Mouse (Mus musculus) midbrain, embryonic 10.5 days (tissue): ENCODE results near the gene Cacna1c. TPM values are rescaled to one million over a fixed set of nuclear protein-coding genes. Genes with fewer than 3 reads are reported as not detected.

ENCODE experiments used
- DNase-seq: peaks from one replicate; pipeline ENCODE4 v3.0.0-alpha.2; 2017; ENCODE audit warnings: low spot score
- H3K27ac ChIP-seq: fragments of 300-500 bp; sonication (generic); replicated peaks from 2 replicates; pipeline ENCODE4 v1.5.1; 2016; ENCODE audit warnings: mild to moderate bottlenecking
- H3K27me3 ChIP-seq: fragments of 300-500 bp; sonication (generic); 2 replicates; pipeline ENCODE4 v1.6.1; 2016; ENCODE audit warnings: low read depth, mild to moderate bottlenecking; ENCODE audit not compliant: poor library complexity, severe bottlenecking
- H3K36me3 ChIP-seq: fragments of 300-500 bp; sonication (generic); 2 replicates; pipeline ENCODE4 v1.6.1; 2016; ENCODE audit warnings: mild to moderate bottlenecking, moderate library complexity
- H3K4me1 ChIP-seq: fragments of 300-500 bp; sonication (generic); 2 replicates; pipeline ENCODE4 v1.6.1; 2016
- H3K4me3 ChIP-seq: fragments of 300-500 bp; sonication (generic); 2 replicates; pipeline ENCODE4 v1.5.1; 2016; ENCODE audit warnings: mild to moderate bottlenecking, moderate library complexity
- H3K9me3 ChIP-seq: fragments of 300-500 bp; sonication (generic); replicated peaks from 2 replicates; pipeline ENCODE4 v1.6.1; 2016; ENCODE audit warnings: mild to moderate bottlenecking
- WGBS: fragments of 180-500 bp; shearing (Covaris S2); methylation state at CpG from one replicate; pipeline ENCODE4 v1.1.7; 2016; 5-methylcytosine and 5-hydroxymethylcytosine counted together
- polyA plus RNA-seq: library from polyadenylated mRNA; unstranded; fragments of >200 nt; fragmentation: Nextera tagmentation; extraction: Ambion mirVana; gene quantifications from 2 replicates; pipeline ENCODE4 v1.2.1, GENCODE M21; 2016

Cacna1c gene
- polyA plus RNA-seq, 1 experiment from 2014 or later: 1.5 TPM

GRCm38 (mm10) chr6:119099333-119099732, 96.9 kb downstream of the Cacna1c start:
- no peaks in the 10 kb centered on the region for H3K36me3 ChIP-seq
- H3K27ac ChIP-seq: no peak overlapping the region
- no peak overlapping the region for H3K4me3 ChIP-seq
- no peaks in the 10 kb centered on the region for H3K9me3 ChIP-seq
- H3K4me1 ChIP-seq: no peaks in the 10 kb centered on the region
- WGBS: 86% methylated on average over 2 of the region's 2 CpGs
- peaks cover 8% of the 10 kb centered on the region for H3K27me3 ChIP-seq
- no peak for DNase-seq

GRCm38 (mm10) chr6:119096481-119096880, 99.7 kb downstream of the Cacna1c start:
- Histone ChIP-seq H3K9me3 (no peaks in the 10 kb centered on the region), H3K4me1 (0 out of 2 replicates have a peak, but pooled peaks cover 2% of the 10 kb centered on the region), H3K27me3 (no peaks in the 10 kb centered on the region), H3K4me3 (no peak overlapping the region), H3K27ac (no peak overlapping the region), H3K36me3 (no peaks in the 10 kb centered on the region)
- WGBS: 87% methylated on average over 7 of the region's 7 CpGs
- DNase-seq: no peak

DNA sequence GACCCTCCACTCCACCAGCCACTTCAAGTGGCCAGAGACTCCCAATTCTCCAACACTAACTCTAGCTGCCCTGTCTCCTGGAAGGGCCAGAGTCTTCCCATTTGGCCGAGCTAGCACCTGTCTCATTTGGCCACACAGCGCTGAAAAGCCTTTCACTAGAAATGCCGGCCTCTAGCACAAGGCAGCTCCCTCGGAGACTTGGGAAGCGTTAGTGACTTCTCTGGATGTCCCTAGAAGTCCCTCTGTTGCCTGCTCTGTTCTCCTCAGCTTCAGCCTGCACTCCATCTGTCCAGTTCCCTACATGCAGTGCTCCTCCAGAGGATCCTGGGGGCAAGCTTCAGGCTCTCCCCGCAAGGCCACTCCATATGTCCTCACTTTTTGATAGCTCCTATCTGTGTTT, 101.1 kb downstream of the Cacna1c start:
- 86% methylated on average over 6 of the region's 6 CpGs for WGBS
- H3K4me3 ChIP-seq: no peak overlapping the region
- H3K9me3 ChIP-seq: no peaks in the 10 kb centered on the region
- DNase-seq: no peak
- H3K27ac ChIP-seq: no peak overlapping the region
- H3K27me3 ChIP-seq: no peaks in the 10 kb centered on the region
- no peaks in the 10 kb centered on the region for H3K36me3 ChIP-seq
- 0 out of 2 replicates have a peak, but pooled peaks cover 5% of the 10 kb centered on the region for H3K4me1 ChIP-seq

DNA sequence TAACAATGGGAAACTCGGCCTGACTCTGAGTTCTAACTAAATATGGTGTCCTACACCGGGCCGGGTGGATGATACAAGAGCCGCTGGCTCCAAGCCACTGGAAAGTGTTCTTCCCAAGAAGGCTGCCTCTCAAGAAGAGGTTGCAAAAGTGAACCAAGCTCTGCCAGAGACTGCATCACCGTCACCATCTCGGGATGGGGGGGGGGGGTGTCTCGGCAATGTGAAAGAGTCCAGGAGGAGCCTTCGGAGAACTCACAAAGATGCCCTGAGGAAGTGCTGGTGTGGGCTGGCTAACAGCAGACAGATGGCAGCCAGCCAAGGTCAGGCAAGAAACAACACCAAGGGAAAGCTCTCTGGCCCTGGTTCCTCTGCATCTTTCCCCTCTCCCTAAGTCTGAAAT, 107.0 kb downstream of the Cacna1c start:
- no peaks in the 10 kb centered on the region for H3K9me3 ChIP-seq
- no peaks in the 10 kb centered on the region for H3K27me3 ChIP-seq
- H3K4me3 ChIP-seq: no peak overlapping the region
- no peaks in the 10 kb centered on the region for H3K36me3 ChIP-seq
- H3K27ac ChIP-seq: no peak overlapping the region
- H3K4me1 ChIP-seq: 0 out of 2 replicates have a peak, but pooled peaks cover 5% of the 10 kb centered on the region
- DNase-seq: no peak
- 93% methylated on average over 8 of the region's 8 CpGs for WGBS

DNA sequence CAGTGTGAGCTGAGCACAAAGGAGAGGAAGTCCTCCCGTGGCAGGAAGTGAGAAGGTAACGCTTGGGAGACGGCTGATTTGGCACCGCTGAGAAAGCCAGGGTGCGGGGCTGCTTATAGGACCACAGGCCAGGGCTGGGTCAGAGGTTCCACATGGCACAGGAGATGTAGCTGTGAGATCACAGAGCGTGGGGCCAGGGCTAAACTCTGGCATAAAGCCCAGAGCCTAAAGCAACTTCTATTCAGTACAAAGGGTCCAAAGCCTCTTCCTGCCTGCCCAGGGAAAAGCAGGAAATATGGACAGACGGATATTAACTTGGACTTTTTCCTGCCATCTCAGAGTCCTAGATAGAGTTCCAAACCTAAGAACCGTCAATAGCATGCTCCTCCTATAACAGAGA, 107.8 kb downstream of the Cacna1c start:
- no peaks in the 10 kb centered on the region for H3K9me3 ChIP-seq
- no peaks in the 10 kb centered on the region for H3K36me3 ChIP-seq
- DNase-seq: no peak
- WGBS: 87% methylated on average over 8 of the region's 8 CpGs
- H3K27me3 ChIP-seq: no peaks in the 10 kb centered on the region
- H3K27ac ChIP-seq: no peak overlapping the region
- no peak overlapping the region for H3K4me3 ChIP-seq
- 0 out of 2 replicates have a peak, but pooled peaks cover 5% of the 10 kb centered on the region for H3K4me1 ChIP-seq

- Histone ChIP-seq H3K4me1 (0 out of 2 replicates have a peak, but pooled peaks cover 5% of the 10 kb centered on the region), H3K27ac (no peak overlapping the region), H3K9me3 (no peaks in the 10 kb centered on the region), H3K36me3 (no peaks in the 10 kb centered on the region), H3K27me3 (no peaks in the 10 kb centered on the region), H3K4me3 (no peak overlapping the region)
- DNase-seq: no peak
- 95% methylated on average over 8 of the region's 8 CpGs for WGBS
Observed at GRCm38 (mm10) chr6:119087919-119088318, 108.3 kb downstream of the Cacna1c start.

DNA sequence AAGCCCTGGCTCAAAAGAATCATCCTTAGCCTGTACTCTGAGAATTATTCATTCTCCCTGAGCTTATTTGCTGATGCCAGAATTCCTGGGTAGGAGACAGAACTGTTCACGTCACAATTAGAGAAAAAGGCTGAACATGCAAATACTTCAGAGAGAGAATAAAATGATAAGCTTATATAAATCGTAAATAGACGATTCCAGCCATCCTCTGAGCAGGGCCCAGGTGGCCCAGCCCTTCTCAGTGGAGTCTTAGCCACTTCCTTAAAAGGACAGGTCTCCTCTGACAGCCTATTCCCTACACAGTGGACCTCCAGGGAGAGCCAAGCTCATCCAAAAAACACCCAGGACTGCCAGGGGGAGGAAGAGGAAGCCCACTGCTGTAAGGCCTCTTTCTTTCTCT, 110.4 kb downstream of the Cacna1c start:
- no peak for DNase-seq
- H3K36me3 ChIP-seq: no peaks in the 10 kb centered on the region
- no peaks in the 10 kb centered on the region for H3K9me3 ChIP-seq
- no peaks in the 10 kb centered on the region; the same call in 1 of the 2 replicates for H3K4me1 ChIP-seq
- H3K27me3 ChIP-seq: no peaks in the 10 kb centered on the region
- H3K27ac ChIP-seq: no peak overlapping the region
- WGBS: 84% methylated on average over 3 of the region's 3 CpGs
- no peak overlapping the region for H3K4me3 ChIP-seq

- Histone ChIP-seq H3K27ac (no peak overlapping the region), H3K36me3 (no peaks in the 10 kb centered on the region), H3K4me3 (no peak overlapping the region), H3K27me3 (no peaks in the 10 kb centered on the region), H3K9me3 (no peaks in the 10 kb centered on the region), H3K4me1 (no peaks in the 10 kb centered on the region; the same call in 1 of the 2 replicates)
- WGBS: 90% methylated on average over 9 of the region's 9 CpGs
- no peak for DNase-seq
Observed at GRCm38 (mm10) chr6:119084532-119084931, 111.7 kb downstream of the Cacna1c start.

GRCm38 (mm10) chr6:119083559-119083958, 112.7 kb downstream of the Cacna1c start:
- Histone ChIP-seq H3K36me3 (no peaks in the 10 kb centered on the region), H3K27ac (no peak overlapping the region), H3K4me1 (no peaks in the 10 kb centered on the region; the same call in 1 of the 2 replicates), H3K4me3 (no peak overlapping the region), H3K9me3 (no peaks in the 10 kb centered on the region), H3K27me3 (no peaks in the 10 kb centered on the region)
- no peak for DNase-seq
- 86% methylated on average over 7 of the region's 7 CpGs for WGBS

DNA sequence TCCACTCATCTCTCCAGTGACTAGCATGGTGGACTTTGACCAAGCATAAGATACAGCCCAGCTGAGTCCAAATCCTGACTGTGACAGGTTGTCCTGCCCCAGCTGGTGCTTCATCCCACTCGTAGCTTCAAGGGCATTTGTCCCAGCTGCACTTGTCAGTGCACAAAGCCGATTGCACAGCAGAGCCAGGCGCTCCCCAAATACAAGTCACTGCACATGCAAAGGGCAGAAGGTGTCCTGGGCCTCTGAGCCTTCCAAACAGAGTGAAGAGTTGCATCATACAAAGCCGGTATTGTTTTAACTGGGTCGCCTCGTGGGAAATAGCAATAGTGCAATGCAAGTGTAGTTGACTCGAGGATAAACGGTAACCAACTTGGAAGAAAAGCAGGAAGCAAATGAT, 113.6 kb downstream of the Cacna1c start:
- H3K27ac ChIP-seq: no peak overlapping the region
- H3K4me1 ChIP-seq: no peaks in the 10 kb centered on the region; the same call in 1 of the 2 replicates
- H3K9me3 ChIP-seq: no peaks in the 10 kb centered on the region
- WGBS: 88% methylated on average over 8 of the region's 8 CpGs
- H3K4me3 ChIP-seq: no peak overlapping the region
- H3K27me3 ChIP-seq: no peaks in the 10 kb centered on the region
- DNase-seq: no peak
- H3K36me3 ChIP-seq: no peaks in the 10 kb centered on the region

GRCm38 (mm10) chr6:119081650-119082049, 114.6 kb downstream of the Cacna1c start:
- 95% methylated on average over 12 of the region's 12 CpGs for WGBS

DNA sequence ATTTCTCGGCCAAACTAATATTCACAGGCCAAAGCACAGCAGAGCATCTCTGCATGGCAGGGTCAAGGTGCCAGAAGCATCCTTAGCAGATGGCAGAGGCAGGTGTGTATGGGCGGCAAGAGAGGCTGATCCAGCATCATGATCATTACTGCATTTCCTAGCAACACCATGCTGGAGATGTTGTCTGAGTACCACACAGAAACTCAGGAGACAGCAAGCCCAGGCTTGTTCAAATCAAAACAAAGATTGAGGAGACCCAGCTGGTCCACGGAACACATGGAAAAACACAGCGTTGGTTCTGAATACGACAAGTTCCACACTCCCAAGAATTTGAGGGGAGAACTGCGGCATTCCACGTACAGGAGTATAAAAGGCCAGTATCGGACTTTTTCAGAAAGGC, 116.6 kb downstream of the Cacna1c start:
- Histone ChIP-seq H3K9me3 (no peaks in the 10 kb centered on the region), H3K27ac (no peak overlapping the region), H3K36me3 (no peaks in the 10 kb centered on the region), H3K27me3 (no peaks in the 10 kb centered on the region), H3K4me1 (no peaks in the 10 kb centered on the region; the same call in 1 of the 2 replicates), H3K4me3 (no peak overlapping the region)
- 84% methylated on average over 8 of the region's 8 CpGs for WGBS
- DNase-seq: no peak

More at GRCm38 (mm10) chr6:119081650-119082049, 114.6 kb downstream of the Cacna1c start:
- Histone ChIP-seq H3K4me3 (no peak overlapping the region), H3K9me3 (no peaks in the 10 kb centered on the region), H3K4me1 (no peaks in the 10 kb centered on the region; the same call in 1 of the 2 replicates), H3K36me3 (no peaks in the 10 kb centered on the region), H3K27ac (no peak overlapping the region), H3K27me3 (no peaks in the 10 kb centered on the region)
- DNase-seq: no peak

GRCm38 (mm10) chr6:119078912-119079311, 117.3 kb downstream of the Cacna1c start:
- Histone ChIP-seq H3K27me3 (no peaks in the 10 kb centered on the region), H3K9me3 (no peaks in the 10 kb centered on the region), H3K36me3 (no peaks in the 10 kb centered on the region), H3K4me3 (no peak overlapping the region), H3K4me1 (no peaks in the 10 kb centered on the region; the same call in 1 of the 2 replicates), H3K27ac (no peak overlapping the region)
- 88% methylated on average over 9 of the region's 9 CpGs for WGBS
- no peak for DNase-seq

- no peaks in the 10 kb centered on the region for H3K27me3 ChIP-seq
- WGBS: 94% methylated on average over 6 of the region's 6 CpGs
- H3K4me1 ChIP-seq: no peaks in the 10 kb centered on the region
- H3K9me3 ChIP-seq: no peaks in the 10 kb centered on the region
- no peaks in the 10 kb centered on the region for H3K36me3 ChIP-seq
- no peak for DNase-seq
- H3K4me3 ChIP-seq: no peak overlapping the region
- no peak overlapping the region for H3K27ac ChIP-seq
Observed at GRCm38 (mm10) chr6:119077231-119077630, 119.0 kb downstream of the Cacna1c start.
